Comparison of ENCODE assay signal across 8 mouse cellular contexts in genomic region chr2:27017802-27018201, GRCm38 (mm10). TPM values are rescaled to one million over a fixed set of nuclear protein-coding genes. Genes with fewer than 3 reads are reported as not detected.
DNase-seq lines count a peak whose midpoint lies in the region; ATAC-seq and TF ChIP-seq lines count a peak whose summit lies in the region.

No protein-coding gene starts in this region.

- H3K27me3 ChIP-seq in G1E (ENCODE audit: insufficient read depth, low read length) = no peaks in the 10 kb centered on the region
- H3K27me3 ChIP-seq in liver, postnatal 0 days (ENCODE audit: insufficient read depth, low read length) = no peaks in the 10 kb centered on the region

- H3K36me3 ChIP-seq in G1E (replicated peaks) = peaks cover 67% of the 10 kb centered on the region
- peaks cover 28% of the 10 kb centered on the region for H3K36me3 ChIP-seq in liver, postnatal 0 days (replicated peaks; ENCODE audit: insufficient read depth, low read length)

- no peak overlapping the region for H3K4me3 ChIP-seq in G1E (ENCODE audit: low read depth, low read length)
- no peak overlapping the region for H3K4me3 ChIP-seq in liver, postnatal 0 days (ENCODE audit: low read depth, low read length)

- H3K4me2 ChIP-seq in liver, postnatal 0 days (ENCODE audit: low read depth, low read length) = no peak overlapping the region

- ATAC-seq in G1E (ENCODE audit: extremely low read depth, insufficient number of reproducible peaks, low FRiP score, poor library complexity, severe bottlenecking) = no peak
- peak; percentile 70; the same call in 1 of the 2 replicates for ATAC-seq in liver, postnatal 0 days

- DNase-seq in 416B (ENCODE audit: low read depth) (peak; percentile 73), G1E (ENCODE audit: low spot score) (peak; percentile 40)
- peak; percentile 74 for DNase-seq in cerebellum, adult 9-10 months
- DNase-seq in frontal cortex, postnatal 25 days (ENCODE audit: low spot score in 2 of 2) = peak; percentile 67 to 68
- peak; percentile 50 to 74 for DNase-seq in kidney, adult 8-10 months
- peak; percentile 79 for DNase-seq in liver, postnatal 0 days
- DNase-seq in retina, embryonic 14.5 days (ENCODE audit: low spot score) = peak; percentile 91
- peak; percentile 60 to 64 for DNase-seq in thymus, postnatal 36 days

- TF ChIP-seq EP300 in liver, postnatal 0 days (IDR thresholded peaks at IDR 0.05; ENCODE audit: low read depth) = no peak

- peak; percentile 92 for TF ChIP-seq CTCF in G1E (IDR thresholded peaks at IDR 0.05; ENCODE audit: low read depth, low read length)
- TF ChIP-seq CTCF in liver, postnatal 0 days (IDR thresholded peaks at IDR 0.05; ENCODE audit: low read depth) = peak; percentile 97

- 41% methylated on average over 5 of the region's 5 CpGs for WGBS in liver, postnatal 0 days (ENCODE audit: insufficient replicate concordance)

- no peaks in the 10 kb centered on the region for H3K9me3 ChIP-seq in G1E (replicated peaks)
- no peaks in the 10 kb centered on the region for H3K9me3 ChIP-seq in liver, postnatal 0 days (ENCODE audit: low read length)

- no peak overlapping the region for H3K9ac ChIP-seq in liver, postnatal 0 days (replicated peaks)

- peaks cover 3% of the 10 kb centered on the region; the same call in 1 of the 2 replicates for H3K4me1 ChIP-seq in G1E (ENCODE audit: insufficient read depth, low read depth, low read length)
- H3K4me1 ChIP-seq in liver, postnatal 0 days (ENCODE audit: insufficient read depth) = no peaks in the 10 kb centered on the region

- H3K27ac ChIP-seq in liver, postnatal 0 days (ENCODE audit: low read depth) = no peak overlapping the region

RNA-seq across cellular contexts. Expression of gene Cacfd1, which starts 8.1 kb away (rescaled TPM):
- total RNA-seq in G1E (2014; fragmentation: Nextera tagmentation) (13.8 and 20.8 TPM in 2 replicates), G1E (2017) (9.5 and 15.8 TPM in 2 replicates)
- 7.4 and 8.9 TPM in 2 replicates for polyA plus RNA-seq in G1E (2012)
- 21.1 and 23.5 TPM in 2 replicates for polyA plus RNA-seq in liver, postnatal 0 days (2015; fragmentation: Nextera tagmentation; extraction: Ambion mirVana)

RNA-seq across cellular contexts. Expression of gene Slc2a6, which starts 10.0 kb away (rescaled TPM):
- not detected in 2 replicates for total RNA-seq in G1E (2014; fragmentation: Nextera tagmentation)
- total RNA-seq in G1E (2017) = 0.16 and 0.17 TPM in 2 replicates
- not detected in 2 replicates for polyA plus RNA-seq in G1E (2012)
- polyA plus RNA-seq in liver, postnatal 0 days (2015; fragmentation: Nextera tagmentation; extraction: Ambion mirVana) = 0.31 and 0.47 TPM in 2 replicates

RNA-seq across cellular contexts. Expression of gene Adamts13, which starts 44.6 kb away (rescaled TPM):
- not detected in 2 replicates for total RNA-seq in G1E (2014; fragmentation: Nextera tagmentation)
- not detected in 2 replicates for total RNA-seq in G1E (2017)
- not detected in 2 replicates for polyA plus RNA-seq in G1E (2012)
- polyA plus RNA-seq in liver, postnatal 0 days (2015; fragmentation: Nextera tagmentation; extraction: Ambion mirVana) = 1.7 and 1.9 TPM in 2 replicates

RNA-seq across cellular contexts. Expression of gene Rexo4, which starts 53.6 kb away (rescaled TPM):
- 61.0 and 69.6 TPM in 2 replicates for total RNA-seq in G1E (2014; fragmentation: Nextera tagmentation)
- 108 and 115 TPM in 2 replicates for total RNA-seq in G1E (2017)
- polyA plus RNA-seq in G1E (2012) = 77.7 and 125 TPM in 2 replicates
- polyA plus RNA-seq in liver, postnatal 0 days (2015; fragmentation: Nextera tagmentation; extraction: Ambion mirVana) = 13.7 and 14.2 TPM in 2 replicates

RNA-seq across cellular contexts. Expression of gene Mymk, which starts 54.2 kb away (rescaled TPM):
- total RNA-seq in G1E (2014; fragmentation: Nextera tagmentation) (not detected in 2 replicates), G1E (2017) (0.17 and 0.27 TPM in 2 replicates)
- polyA plus RNA-seq in G1E (2012) = not detected in 2 replicates
- polyA plus RNA-seq in liver, postnatal 0 days (2015; fragmentation: Nextera tagmentation; extraction: Ambion mirVana) = 0.49 TPM in 1 of 2 replicates, not detected in the other

Comparison
In these comparisons a context has a peak if more than half of its experiments do, and no peak if none do; other contexts are left out.
1. DNase-seq: peak in every context shown above with its lines; median percentile 91 in retina, embryonic 14.5 days; 79 in liver, postnatal 0 days; 74 in cerebellum, adult 9-10 months; 73 in 416B; 68 in frontal cortex, postnatal 25 days; 62 in kidney, adult 8-10 months; 62 in thymus, postnatal 36 days; 40 in G1E.